Mouse (Mus musculus) midbrain, embryonic 10.5 days (tissue): ENCODE data around the gene Exog. TPM values are rescaled to one million over a fixed set of nuclear protein-coding genes. Genes with fewer than 3 reads are reported as not detected.

ENCODE experiments used
- DNase-seq: peaks from one replicate; pipeline ENCODE4 v3.0.0-alpha.2; 2017; ENCODE audit warnings: low spot score
- H3K27ac ChIP-seq: fragments of 300-500 bp; sonication (generic); replicated peaks from 2 replicates; pipeline ENCODE4 v1.5.1; 2016; ENCODE audit warnings: mild to moderate bottlenecking
- H3K27me3 ChIP-seq: fragments of 300-500 bp; sonication (generic); 2 replicates; pipeline ENCODE4 v1.6.1; 2016; ENCODE audit warnings: low read depth, mild to moderate bottlenecking; ENCODE audit not compliant: poor library complexity, severe bottlenecking
- H3K36me3 ChIP-seq: fragments of 300-500 bp; sonication (generic); 2 replicates; pipeline ENCODE4 v1.6.1; 2016; ENCODE audit warnings: mild to moderate bottlenecking, moderate library complexity
- H3K4me1 ChIP-seq: fragments of 300-500 bp; sonication (generic); 2 replicates; pipeline ENCODE4 v1.6.1; 2016
- H3K4me3 ChIP-seq: fragments of 300-500 bp; sonication (generic); 2 replicates; pipeline ENCODE4 v1.5.1; 2016; ENCODE audit warnings: mild to moderate bottlenecking, moderate library complexity
- H3K9me3 ChIP-seq: fragments of 300-500 bp; sonication (generic); replicated peaks from 2 replicates; pipeline ENCODE4 v1.6.1; 2016; ENCODE audit warnings: mild to moderate bottlenecking
- WGBS: fragments of 180-500 bp; shearing (Covaris S2); methylation state at CpG from one replicate; pipeline ENCODE4 v1.1.7; 2016; 5-methylcytosine and 5-hydroxymethylcytosine counted together
- polyA plus RNA-seq: library from polyadenylated mRNA; unstranded; fragments of >200 nt; fragmentation: Nextera tagmentation; extraction: Ambion mirVana; gene quantifications from 2 replicates; pipeline ENCODE4 v1.2.1, GENCODE M21; 2016

Gene Exog
- 36.5 and 37.5 TPM in 2 replicates for polyA plus RNA-seq

- H3K9me3 ChIP-seq, result no peaks in the 10 kb centered on the region
- H3K4me3 ChIP-seq, result peak within 1 kb of the TSS; percentile 84
- under 1% methylated on average over 52 of the region's 52 CpGs for WGBS
- H3K27ac ChIP-seq, result peak within 1 kb of the TSS; percentile 93
- H3K4me1 ChIP-seq, result peaks cover 14% of the 10 kb centered on the region
- peak; percentile 98 for DNase-seq
- no peaks in the 10 kb centered on the region for H3K27me3 ChIP-seq
- H3K36me3 ChIP-seq, result peaks cover 55% of the 10 kb centered on the region
Observed at GRCm38 (mm10) chr9:119444738-119445429, at the start of gene Exog. Gene Exog, plus strand, starts transcription at chr9:119444943.

GRCm38 (mm10) chr9:119401351-119401750 lies 43.4 kb upstream of the Exog start:
- H3K36me3 ChIP-seq, result peaks cover 23% of the 10 kb centered on the region
- H3K4me1 ChIP-seq, result peaks cover 42% of the 10 kb centered on the region
- 5% methylated on average over 7 of the region's 7 CpGs for WGBS
- H3K27me3 ChIP-seq, result no peaks in the 10 kb centered on the region
- H3K27ac ChIP-seq, result peak overlapping the region; percentile 100
- DNase-seq, result no peak
- no peaks in the 10 kb centered on the region for H3K9me3 ChIP-seq
- H3K4me3 ChIP-seq, result peak overlapping the region; percentile 79

GRCm38 (mm10) chr9:119401801-119402214 lies 42.9 kb upstream of the Exog start, which contains the start of gene Acvr2b:
Gene Acvr2b, plus strand, starts transcription at chr9:119402118.
- DNase-seq, result peak; percentile 98
- Histone ChIP-seq H3K4me1 (peaks cover 44% of the 10 kb centered on the region), H3K36me3 (peaks cover 28% of the 10 kb centered on the region), H3K27ac (peak within 1 kb of the TSS; percentile 100), H3K27me3 (no peaks in the 10 kb centered on the region), H3K9me3 (no peaks in the 10 kb centered on the region), H3K4me3 (peak within 1 kb of the TSS; percentile 79)
- 0% methylated on average over 18 of the region's 32 CpGs for WGBS

GRCm38 (mm10) chr9:119402253-119403235 lies 42.2 kb upstream of the Exog start:
- no peaks in the 10 kb centered on the region for H3K27me3 ChIP-seq
- peak overlapping the region; percentile 79 for H3K4me3 ChIP-seq
- WGBS, result under 1% methylated on average over 127 of the region's 127 CpGs

GRCm38 (mm10) chr9:119403236-119403641 lies 41.5 kb upstream of the Exog start:
- peaks cover 42% of the 10 kb centered on the region for H3K36me3 ChIP-seq
- DNase-seq, result peak; percentile 81
- H3K4me1 ChIP-seq, result peaks cover 50% of the 10 kb centered on the region
- H3K9me3 ChIP-seq, result peaks cover 9% of the 10 kb centered on the region
- WGBS, result under 1% methylated on average over 26 of the region's 26 CpGs
- H3K4me3 ChIP-seq, result peak overlapping the region; percentile 79
- H3K27ac ChIP-seq, result peak overlapping the region; percentile 100
- no peaks in the 10 kb centered on the region for H3K27me3 ChIP-seq

More at GRCm38 (mm10) chr9:119402253-119403235, 42.2 kb upstream of the Exog start:
- Histone ChIP-seq H3K27ac (peak overlapping the region; percentile 100), H3K4me1 (peaks cover 44% of the 10 kb centered on the region), H3K36me3 (peaks cover 35% of the 10 kb centered on the region), H3K9me3 (peaks cover 2% of the 10 kb centered on the region; the same call in 1 of the 2 replicates)
- peak; percentile 64 for DNase-seq

- Histone ChIP-seq H3K4me3 (peak overlapping the region; percentile 79), H3K4me1 (peaks cover 57% of the 10 kb centered on the region), H3K27ac (peak overlapping the region; percentile 100), H3K9me3 (peaks cover 10% of the 10 kb centered on the region), H3K27me3 (no peaks in the 10 kb centered on the region), H3K36me3 (peaks cover 51% of the 10 kb centered on the region)
- 76% methylated on average over 5 of the region's 5 CpGs for WGBS
- DNase-seq, result no peak
Observed at GRCm38 (mm10) chr9:119404090-119404489, 40.7 kb upstream of the Exog start.

- Histone ChIP-seq H3K27ac (no peak overlapping the region), H3K27me3 (no peaks in the 10 kb centered on the region), H3K4me3 (no peak overlapping the region), H3K36me3 (peaks cover 89% of the 10 kb centered on the region), H3K9me3 (peaks cover 27% of the 10 kb centered on the region), H3K4me1 (peaks cover 50% of the 10 kb centered on the region)
- 82% methylated on average over 15 of the region's 15 CpGs for WGBS
- DNase-seq, result no peak
Observed at GRCm38 (mm10) chr9:119407884-119408283, 36.9 kb upstream of the Exog start.

- Histone ChIP-seq H3K4me1 (peaks cover 41% of the 10 kb centered on the region), H3K36me3 (peaks cover 97% of the 10 kb centered on the region), H3K4me3 (no peak overlapping the region), H3K9me3 (peaks cover 33% of the 10 kb centered on the region), H3K27ac (no peak overlapping the region), H3K27me3 (no peaks in the 10 kb centered on the region)
- WGBS, result 88% methylated on average over 11 of the region's 11 CpGs
- DNase-seq, result no peak
Observed at GRCm38 (mm10) chr9:119408898-119409664, 35.7 kb upstream of the Exog start.

- peaks cover 34% of the 10 kb centered on the region for H3K4me1 ChIP-seq
- no peak overlapping the region for H3K27ac ChIP-seq
- 80% methylated on average over 5 of the region's 5 CpGs for WGBS
- H3K36me3 ChIP-seq, result peaks cover 94% of the 10 kb centered on the region
- no peaks in the 10 kb centered on the region for H3K27me3 ChIP-seq
- peaks cover 33% of the 10 kb centered on the region for H3K9me3 ChIP-seq
- no peak for DNase-seq
- H3K4me3 ChIP-seq, result no peak overlapping the region
Observed at GRCm38 (mm10) chr9:119409864-119410263, 34.9 kb upstream of the Exog start.

- no peak overlapping the region for H3K4me3 ChIP-seq
- no peak overlapping the region for H3K27ac ChIP-seq
- 96% methylated on average over 18 of the region's 18 CpGs for WGBS
- H3K9me3 ChIP-seq, result peaks cover 5% of the 10 kb centered on the region; the same call in 1 of the 2 replicates
- peaks cover 17% of the 10 kb centered on the region for H3K4me1 ChIP-seq
- peaks cover 28% of the 10 kb centered on the region for H3K36me3 ChIP-seq
- no peak for DNase-seq
- no peaks in the 10 kb centered on the region for H3K27me3 ChIP-seq
Observed at GRCm38 (mm10) chr9:119418025-119418424, 26.7 kb upstream of the Exog start.

GRCm38 (mm10) chr9:119419852-119420438 lies 24.8 kb upstream of the Exog start:
- WGBS, result 87% methylated on average over 12 of the region's 12 CpGs
- no peak overlapping the region for H3K4me3 ChIP-seq
- H3K27me3 ChIP-seq, result no peaks in the 10 kb centered on the region
- H3K9me3 ChIP-seq, result no peaks in the 10 kb centered on the region
- DNase-seq, result no peak
- no peak overlapping the region for H3K27ac ChIP-seq
- peaks cover 17% of the 10 kb centered on the region for H3K4me1 ChIP-seq
- peaks cover 29% of the 10 kb centered on the region for H3K36me3 ChIP-seq
